Mouse (Mus musculus): ENCODE results near the gene Eng.

The Eng gene

DNA sequence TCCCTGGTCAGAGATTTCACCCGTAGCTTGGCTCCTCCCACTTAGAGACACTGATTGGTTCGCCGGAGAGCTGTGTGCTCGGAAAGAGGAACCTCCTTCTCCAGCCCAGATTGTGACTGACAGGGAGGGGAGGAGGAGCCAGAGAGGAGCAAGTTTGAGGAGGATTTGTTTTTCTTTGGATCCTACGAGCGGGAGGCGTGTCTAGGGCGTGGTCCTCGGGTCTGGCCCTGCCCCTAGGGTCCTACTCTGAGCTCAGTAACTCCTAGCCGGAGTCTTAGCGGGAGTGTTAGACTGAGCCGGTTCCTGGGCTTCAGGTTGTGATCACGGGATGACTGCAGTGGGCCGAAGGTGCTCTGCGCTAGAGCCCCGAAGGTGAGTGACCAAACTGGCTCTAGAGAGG, 81.0 kb downstream of the Eng start:
- in situ Hi-C loops (cut with MboI, MseI), result loop anchor here in 1 of 2 experiments (10.0 kb wide), 1 partner anchor 673 kb away; no protein-coding TSS in a partner anchor

- in situ Hi-C loops (cut with MboI, MseI), result loop anchor here in 1 of 2 experiments (10.0 kb wide), 1 partner anchor 674 kb away; no protein-coding TSS in a partner anchor
These were observed 82.1 kb downstream of the Eng start for GRCm38 (mm10) chr2:32728463-32728862.

- in situ Hi-C loops (cut with MboI, MseI), result loop anchor here in 1 of 2 experiments (10.0 kb wide), 1 partner anchor 675 kb away; no protein-coding TSS in a partner anchor
These were observed 83.2 kb downstream of the Eng start for GRCm38 (mm10) chr2:32729547-32729946.

DNA sequence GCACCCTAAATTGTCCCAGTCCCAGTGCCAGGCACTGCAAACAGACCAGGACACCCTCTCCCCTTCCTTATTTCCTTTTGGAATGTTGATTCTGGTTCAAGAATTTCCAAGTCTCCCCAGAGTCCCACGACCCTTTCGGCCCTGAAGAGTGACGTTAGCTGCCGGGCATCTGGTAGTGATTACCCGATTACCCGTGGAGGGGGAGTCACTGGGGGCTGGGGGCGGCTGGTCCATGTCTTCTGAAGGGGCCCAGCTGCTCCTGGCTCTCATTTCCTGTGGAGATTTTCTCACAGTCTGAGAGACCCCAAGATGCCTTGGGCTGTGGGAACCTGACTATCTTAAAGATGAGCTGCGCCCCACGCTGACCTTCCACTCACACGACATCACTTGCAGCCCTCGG, 84.5 kb downstream of the Eng start:
- in situ Hi-C loops (cut with MboI, MseI), result no loop called here

DNA sequence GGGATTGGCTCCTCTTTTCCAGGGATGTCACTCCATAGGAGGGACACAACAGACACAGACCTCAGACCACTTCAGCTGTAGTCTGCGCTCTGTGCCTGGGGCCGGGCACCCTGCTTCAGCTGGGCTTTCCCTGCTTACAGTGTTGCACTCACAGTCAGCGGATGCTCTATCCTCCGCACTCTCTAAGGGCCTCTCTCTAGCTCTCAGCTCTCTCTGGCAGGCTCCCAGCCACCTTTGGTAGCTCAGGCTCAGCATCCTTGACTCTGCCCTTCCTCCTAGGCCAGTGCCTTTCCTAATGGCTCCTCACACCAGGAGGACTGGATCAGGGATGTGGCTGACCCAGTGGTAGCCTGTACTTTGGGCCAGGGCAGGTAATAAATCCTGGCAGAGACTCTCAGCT, 85.5 kb downstream of the Eng start:
- in situ Hi-C loops (cut with MboI, MseI), result no loop called here
